Mouse (Mus musculus) cerebellum, adult 8-10 months (tissue): Measurements from ENCODE around the gene Aldh1a1.

Experiments
- DNase-seq: peaks from one replicate; pipeline ENCODE4 v3.0.0; 2022

The Aldh1a1 gene

DNA sequence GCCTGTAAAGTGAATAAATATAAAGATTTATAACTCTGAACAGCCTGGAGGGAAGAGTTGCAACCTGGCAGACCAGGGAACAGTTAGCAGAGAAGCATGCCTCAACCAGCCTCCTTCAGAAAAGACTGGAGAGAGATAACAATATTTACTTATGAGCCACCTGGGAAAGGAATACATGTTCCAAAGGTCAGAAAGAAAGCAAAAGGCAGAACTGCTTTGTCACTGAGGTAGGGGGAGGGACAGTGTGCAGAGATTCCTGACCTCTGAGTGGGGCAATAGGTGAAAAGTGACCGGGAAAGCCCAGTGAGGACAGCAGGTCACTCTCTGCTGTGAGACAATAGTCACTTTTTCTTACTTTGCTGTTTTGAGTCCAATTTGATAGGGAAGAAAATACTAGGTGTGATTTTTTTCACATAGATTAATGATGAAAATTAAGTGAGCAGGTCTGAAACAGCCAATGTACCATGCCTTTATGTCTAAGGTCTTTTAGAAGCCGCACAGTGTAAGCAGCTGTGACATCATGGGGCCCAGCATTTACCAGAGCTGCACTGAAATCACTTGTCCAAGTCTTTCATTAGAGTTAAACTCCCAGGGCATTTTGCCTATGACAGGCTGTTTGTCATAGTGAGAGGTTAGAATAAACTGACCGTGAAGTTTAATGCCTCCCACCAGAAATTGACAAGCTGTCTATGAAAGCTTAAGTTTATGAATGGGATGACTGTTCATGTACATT is 161.8 kb downstream of the Aldh1a1 start:
- DNase-seq, result no peak

DNA sequence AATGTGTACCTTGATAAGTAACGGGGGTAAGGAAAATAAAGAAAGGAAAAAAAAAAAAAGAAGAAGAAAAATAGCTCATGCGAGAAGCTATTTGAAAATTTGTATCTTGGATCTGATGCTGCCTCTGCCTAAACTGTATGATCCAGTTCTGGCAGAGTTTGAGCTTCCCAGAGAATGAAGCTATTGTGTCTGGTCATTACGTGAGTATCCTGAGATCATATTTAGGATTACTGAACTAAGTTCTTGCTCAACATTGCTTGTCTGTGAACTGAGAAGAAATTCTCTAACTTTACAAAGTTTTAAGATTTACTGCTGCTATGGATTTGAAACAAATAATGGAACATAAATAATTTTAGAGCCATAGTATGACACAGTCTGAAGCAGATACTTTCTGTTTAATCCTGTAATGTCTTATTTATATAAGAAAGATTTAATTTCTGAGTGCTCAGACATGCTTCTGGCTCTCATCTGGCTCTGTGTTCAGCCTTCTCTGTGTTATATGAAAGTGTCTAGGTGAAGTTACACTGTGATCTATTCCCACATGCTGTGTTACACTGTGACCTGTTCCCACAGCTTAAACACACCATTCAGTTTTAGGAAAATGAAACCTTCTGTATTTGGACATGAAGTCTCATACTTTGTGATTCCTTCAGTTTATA is 185.3 kb downstream of the Aldh1a1 start:
- DNase-seq, result no peak
